Mouse (Mus musculus) spleen, postnatal 10 days (tissue): Measurements from ENCODE around the gene Atp6v0a4.

Experiments
- DNase-seq, 2 experiments: peaks; one replicate each; pipeline ENCODE4 v3.0.0; 2021 to 2022; ENCODE audit warnings: low spot score in 2 of 2

Gene Atp6v0a4

GRCm38 (mm10) chr6:38080364-38080763 is 44.0 kb downstream of the Atp6v0a4 start:
- DNase-seq, result no peak

DNA sequence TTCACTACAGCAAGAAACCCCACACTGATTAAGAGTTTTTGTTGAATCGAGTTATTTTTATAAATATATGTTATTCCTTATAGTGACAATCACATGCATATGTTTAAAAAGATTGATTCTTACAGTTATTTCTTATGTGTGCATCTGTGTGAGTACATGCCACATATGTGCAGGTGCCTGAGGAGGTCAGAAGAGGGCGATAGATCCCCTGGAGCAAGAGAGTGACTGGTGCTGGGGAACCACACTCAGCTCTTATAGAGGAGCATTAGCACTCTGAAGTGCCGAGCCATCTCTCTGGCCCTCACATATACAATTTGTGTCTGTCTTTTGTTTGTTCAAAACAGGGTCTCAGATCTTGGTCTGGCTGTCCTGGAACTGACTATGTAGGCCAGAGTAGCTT is 50.8 kb downstream of the Atp6v0a4 start:
- no peak for DNase-seq

- DNase-seq, result no peak
Measured at GRCm38 (mm10) chr6:38072137-38072796, 52.1 kb downstream of the Atp6v0a4 start.

DNA sequence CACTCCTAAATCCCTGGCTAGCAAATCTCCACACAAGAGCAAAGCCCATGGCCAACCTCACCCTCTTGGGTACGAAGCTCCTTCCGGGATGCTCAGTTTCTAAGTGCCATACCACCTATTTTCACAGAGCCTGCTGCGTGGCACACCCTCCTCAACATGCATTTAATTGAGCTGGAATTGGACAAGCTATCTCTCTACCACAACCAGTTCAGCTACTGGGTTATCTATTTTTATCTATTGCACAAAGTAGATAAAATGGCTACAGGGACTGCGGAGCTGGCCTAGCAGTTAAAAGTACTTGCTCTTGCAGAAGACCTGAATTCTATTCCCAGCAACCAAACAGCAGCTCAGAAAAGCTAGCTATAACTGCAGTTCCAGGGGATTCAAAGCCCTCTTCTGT is 53.1 kb downstream of the Atp6v0a4 start:
- DNase-seq, result no peak

- peak in 1 of 2 experiments; percentile 58 for DNase-seq
Measured at GRCm38 (mm10) chr6:38066215-38066614, 58.2 kb downstream of the Atp6v0a4 start.

DNA sequence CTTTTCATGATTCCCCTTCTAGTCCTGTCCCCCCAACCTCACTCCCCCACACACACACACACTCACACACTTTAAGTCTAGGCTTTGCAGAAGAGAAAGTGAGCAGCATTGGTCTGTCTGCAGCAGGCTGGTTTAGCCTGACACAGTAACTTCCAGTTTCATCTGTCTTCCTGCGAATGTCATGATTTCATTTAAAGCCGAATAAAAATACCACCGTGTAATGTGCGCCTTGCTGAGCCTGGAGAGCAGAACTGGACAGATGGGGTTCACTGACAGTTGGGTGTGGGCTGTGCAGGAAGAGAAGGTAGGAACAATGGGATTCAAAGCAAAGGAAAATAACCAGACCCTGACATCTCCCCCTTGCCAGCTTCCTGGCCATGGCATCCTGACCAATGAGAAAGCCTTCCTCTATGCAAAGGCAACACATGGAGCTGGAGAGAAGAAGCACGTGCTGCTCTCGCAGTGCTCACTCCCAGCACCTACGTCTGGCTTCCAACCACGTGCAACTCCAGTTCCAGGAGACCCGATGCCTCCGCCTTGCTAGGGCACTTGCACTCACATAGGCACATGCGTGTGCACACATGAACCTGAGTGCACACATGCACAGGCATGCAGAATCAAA is 58.8 kb downstream of the Atp6v0a4 start:
- DNase-seq, result no peak

- no peak for DNase-seq
Measured at GRCm38 (mm10) chr6:38065122-38065500, 59.3 kb downstream of the Atp6v0a4 start.

- DNase-seq, result no peak
Measured at GRCm38 (mm10) chr6:38064621-38065020, 59.8 kb downstream of the Atp6v0a4 start.

DNA sequence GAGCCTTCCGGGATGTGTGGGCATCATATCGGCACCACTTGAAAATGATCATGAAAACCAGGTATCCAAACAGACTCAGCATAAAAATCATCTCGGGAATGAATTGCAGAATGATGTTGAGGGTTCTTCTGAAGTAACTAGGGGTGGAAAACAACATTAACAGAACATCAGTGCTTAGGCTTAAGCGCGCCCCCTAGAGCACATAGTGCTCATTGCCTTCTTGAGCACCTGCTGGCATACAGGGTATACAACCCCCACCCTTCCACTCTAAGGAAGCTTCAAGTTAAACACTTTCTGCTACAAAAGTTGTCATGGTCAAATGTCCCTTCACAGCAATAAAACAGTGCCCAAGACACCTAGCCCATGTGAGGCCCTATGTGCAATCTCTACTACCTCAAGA is 65.6 kb downstream of the Atp6v0a4 start:
- peak in 1 of 2 experiments; percentile 31 for DNase-seq

- DNase-seq, result no peak
Measured at GRCm38 (mm10) chr6:38055471-38056330, 68.7 kb downstream of the Atp6v0a4 start.

GRCm38 (mm10) chr6:38049601-38050000 is 74.8 kb downstream of the Atp6v0a4 start:
- DNase-seq, result peak in 1 of 2 experiments; percentile 23

DNA sequence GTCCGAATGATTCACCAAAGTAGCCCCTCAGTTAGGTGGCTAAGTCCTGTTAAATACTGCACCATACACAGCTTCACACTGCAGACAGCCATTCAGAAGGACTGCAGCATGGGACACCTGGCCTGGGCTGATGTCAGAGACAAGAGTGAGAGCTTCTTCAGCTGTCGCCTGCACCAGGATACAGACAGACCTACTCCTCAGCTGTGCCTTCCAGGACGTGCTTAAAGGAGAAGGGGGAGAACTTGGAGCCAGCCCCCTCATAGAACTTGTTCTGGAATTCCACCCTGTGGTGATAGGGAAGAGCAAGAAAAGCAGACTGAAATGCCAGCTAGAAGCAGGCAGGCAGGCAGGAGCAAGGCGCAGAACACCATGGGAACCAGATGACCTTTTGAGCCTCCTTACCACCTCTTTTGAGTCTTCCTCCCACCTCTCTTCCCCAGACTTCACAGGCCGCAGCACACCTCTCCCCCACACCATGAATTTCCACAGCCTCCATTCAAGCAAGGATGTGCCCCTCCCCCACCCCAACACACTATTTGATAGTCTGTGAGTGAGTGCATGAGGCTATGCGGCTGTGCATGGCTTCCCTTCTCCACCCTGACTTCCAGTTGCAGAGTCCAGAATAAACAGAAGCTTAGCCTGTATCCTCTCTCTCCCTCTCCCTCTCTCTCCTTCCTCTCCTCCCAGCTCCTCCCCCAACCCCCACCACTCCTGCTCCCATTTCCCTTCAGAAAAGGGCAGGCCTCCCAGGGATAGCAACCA is 75.4 kb downstream of the Atp6v0a4 start:
- DNase-seq, result peak in 1 of 2 experiments; percentile 28

DNA sequence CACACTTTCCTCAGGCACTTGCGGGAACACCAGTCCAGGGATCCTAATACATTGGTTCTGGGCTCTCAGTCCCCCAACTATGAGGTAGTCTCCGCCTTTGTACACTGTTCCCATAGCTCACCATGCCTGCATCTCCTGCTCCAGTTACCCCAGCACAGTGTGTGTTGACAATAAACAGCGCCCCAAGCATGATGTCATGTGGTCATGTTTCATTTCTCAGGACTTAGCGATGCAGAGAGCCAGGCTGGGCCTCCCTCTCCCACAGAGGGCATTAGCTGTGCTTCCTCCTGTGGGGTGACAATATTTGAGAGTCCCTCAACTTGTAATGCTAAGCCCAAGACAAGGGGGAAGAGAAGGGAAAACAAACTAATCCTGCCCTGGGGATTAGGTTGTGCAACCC is 76.4 kb downstream of the Atp6v0a4 start:
- peak in 1 of 2 experiments; percentile 27 for DNase-seq

- DNase-seq, result no peak
Measured at GRCm38 (mm10) chr6:38046838-38047237, 77.5 kb downstream of the Atp6v0a4 start, which contains the start of gene Svopl. Svopl (minus strand) TSS chr6:38046996.

GRCm38 (mm10) chr6:38032801-38033566 is 91.4 kb downstream of the Atp6v0a4 start:
- no peak for DNase-seq

- DNase-seq, result no peak
Measured at GRCm38 (mm10) chr6:38031924-38032540, 92.4 kb downstream of the Atp6v0a4 start.

DNA sequence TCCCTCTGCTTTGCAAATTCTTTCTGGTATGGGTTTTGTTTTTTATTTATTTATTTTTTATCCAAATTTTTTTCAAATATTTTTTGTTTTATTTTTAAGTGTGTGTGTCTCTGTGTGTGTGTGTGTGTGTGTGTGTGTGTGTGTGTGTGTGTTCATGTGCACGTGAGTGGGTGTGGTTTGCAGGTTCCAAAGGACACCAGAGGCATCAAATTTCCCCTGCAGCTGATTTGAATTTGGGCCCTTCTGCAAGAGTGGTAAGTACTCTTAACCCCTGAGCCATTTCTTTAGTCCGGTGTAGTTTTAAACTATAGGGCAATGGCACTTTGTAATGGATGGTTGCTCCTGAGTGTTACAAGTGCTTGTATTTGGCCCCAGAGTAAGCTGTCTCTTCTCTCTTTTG is 96.2 kb downstream of the Atp6v0a4 start:
- DNase-seq, result no peak

- DNase-seq, result no peak
Measured at GRCm38 (mm10) chr6:38027771-38028170, 96.6 kb downstream of the Atp6v0a4 start.

DNA sequence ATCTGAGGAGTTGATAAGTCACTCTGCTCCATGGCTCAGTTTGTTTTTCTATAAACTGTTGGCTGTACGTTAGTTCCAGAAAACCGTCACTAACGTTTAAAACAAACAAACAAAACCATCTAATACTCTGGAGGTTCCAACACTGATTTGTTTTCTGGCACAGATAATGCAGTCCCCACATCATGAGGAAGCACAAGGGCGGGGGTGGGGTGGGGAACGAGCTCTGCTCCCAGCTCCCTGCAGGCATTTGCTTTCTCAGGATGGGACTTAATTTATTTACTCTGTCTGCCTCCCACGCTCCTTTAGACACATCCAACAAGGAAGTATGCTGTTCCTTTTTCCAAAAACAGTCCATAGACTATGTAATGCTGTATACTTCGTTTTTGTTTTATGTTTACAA is 101.1 kb downstream of the Atp6v0a4 start:
- no peak for DNase-seq

DNA sequence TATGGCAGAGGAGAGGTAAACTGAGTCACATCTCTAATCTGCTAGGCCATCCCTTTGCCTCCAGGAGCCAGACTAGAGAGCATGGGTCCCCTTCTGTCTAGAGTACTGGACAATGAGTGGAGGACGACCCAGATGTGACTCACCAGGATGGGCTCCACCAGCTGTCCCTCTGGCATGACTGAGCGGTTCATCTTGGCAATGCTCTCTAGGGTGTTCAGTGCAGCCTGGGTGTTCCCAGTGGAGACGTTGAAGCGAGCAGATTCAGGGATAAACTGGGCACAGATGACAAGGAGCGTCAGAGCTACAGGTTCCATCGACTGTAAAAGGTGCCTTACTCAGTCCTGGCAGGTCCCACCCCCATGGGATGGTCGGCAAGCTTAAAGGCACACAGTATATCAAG is 103.0 kb downstream of the Atp6v0a4 start:
- DNase-seq, result no peak

DNA sequence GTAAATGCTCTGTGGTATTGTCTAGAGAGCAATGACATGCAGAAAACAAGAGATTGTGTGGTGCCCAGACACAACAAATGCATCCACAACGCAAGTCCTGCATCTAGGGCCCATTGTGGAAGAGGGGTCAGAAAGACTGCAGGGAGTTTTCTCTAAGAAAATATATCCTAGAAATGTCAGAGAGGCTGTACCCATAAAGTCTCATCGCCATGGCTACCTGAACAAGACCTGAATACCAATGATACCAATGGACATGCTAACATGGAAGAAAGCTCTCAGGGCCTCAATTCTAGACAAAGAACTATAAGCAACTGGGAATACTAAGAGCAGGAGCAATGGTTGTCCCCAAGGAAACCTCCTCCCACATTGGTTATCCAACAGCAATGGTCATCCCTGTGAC is 111.6 kb downstream of the Atp6v0a4 start:
- DNase-seq, result no peak
